Mouse (Mus musculus): ENCODE results near the gene Frat1. TPM values are rescaled to one million over a fixed set of nuclear protein-coding genes. Genes with fewer than 3 reads are reported as not detected.
"Not testable (repeated sequence)": the region's sequence is repeated elsewhere in the genome, so short reads cannot be mapped to it uniquely, and the experiment has no call there.

The Frat1 gene
- total RNA-seq, 2 experiments from 2014 or later: 17.5 to 19.1 TPM

GRCm38 (mm10) chr19:41866707-41867106 lies 36.9 kb downstream of the Frat1 start:
- DNase-seq (ENCODE audit: extremely low spot score in 1 of 2, low spot score in 2 of 2): no peak
- intact Hi-C loops (cut with DNase I): no loop called here

DNA sequence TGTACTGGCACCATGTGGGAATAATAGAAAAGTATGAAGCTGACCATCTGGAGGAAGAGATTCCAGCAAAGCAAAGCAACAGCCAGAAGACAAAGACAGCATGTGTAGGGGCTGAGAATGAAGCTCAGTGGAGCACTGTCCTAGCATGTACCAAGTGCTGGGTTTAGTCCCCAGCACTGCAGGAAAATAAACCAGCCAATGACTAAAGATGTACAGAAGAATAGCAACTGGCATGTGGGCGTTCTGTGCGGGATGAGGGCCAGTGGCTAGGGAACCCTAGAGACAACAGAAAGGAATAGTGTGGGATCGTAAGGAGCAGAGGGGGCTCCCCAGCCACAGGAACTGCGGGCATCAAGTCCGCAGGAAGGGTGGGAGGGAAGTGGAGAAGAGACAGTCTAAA lies 39.5 kb downstream of the Frat1 start:
- no peak for DNase-seq (ENCODE audit: extremely low spot score in 1 of 2, low spot score in 2 of 2)
- intact Hi-C loops (cut with DNase I): no loop called here

GRCm38 (mm10) chr19:41869946-41870345 lies 40.2 kb downstream of the Frat1 start:
- intact Hi-C loops (cut with DNase I); DNase-seq (ENCODE audit: extremely low spot score in 1 of 2, low spot score in 2 of 2): not testable (repeated sequence)

DNA sequence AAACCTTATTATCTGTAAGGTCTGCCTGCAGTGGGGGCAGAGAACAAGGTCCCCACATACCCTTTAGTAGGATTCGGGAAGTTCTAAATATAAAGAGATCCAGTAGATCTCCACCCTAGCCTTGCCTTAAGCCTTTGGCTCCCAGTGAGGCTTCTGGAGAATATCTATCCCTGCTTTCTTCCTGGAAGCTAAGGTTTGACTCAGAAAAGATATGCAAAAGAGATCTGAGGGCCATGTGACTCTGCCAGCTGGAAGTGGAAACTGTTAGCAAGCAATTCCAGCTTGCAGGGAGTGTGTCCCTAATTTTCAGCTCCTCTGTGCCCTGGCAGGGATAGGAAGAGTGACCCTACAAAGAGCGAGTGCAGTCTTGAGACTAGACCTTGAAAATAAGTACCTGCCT lies 42.5 kb downstream of the Frat1 start:
- intact Hi-C loops (cut with DNase I): no loop called here
- no peak for DNase-seq (ENCODE audit: extremely low spot score in 1 of 2, low spot score in 2 of 2)

DNA sequence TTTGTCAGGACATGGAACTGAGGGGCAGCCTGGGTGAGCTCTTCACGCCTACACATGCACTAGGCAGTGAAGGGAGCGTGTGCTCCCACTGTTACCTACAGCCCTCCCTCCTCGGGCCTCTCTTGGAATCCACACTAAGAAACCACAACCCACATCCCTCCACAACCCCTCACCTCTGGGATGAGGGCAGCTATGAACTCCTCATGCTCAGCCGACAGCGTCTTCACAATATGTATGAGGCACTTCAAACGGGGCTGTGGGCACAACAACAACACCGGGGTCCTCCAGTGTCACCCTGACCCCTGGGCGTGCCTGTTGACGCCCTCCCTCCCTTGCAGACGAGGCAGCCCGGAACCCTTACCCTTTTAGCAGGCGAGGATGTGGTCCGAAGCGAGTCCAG lies 44.6 kb downstream of the Frat1 start:
- DNase-seq (ENCODE audit: extremely low spot score in 1 of 2, low spot score in 2 of 2): no peak

GRCm38 (mm10) chr19:41881842-41882241 lies 52.1 kb downstream of the Frat1 start:
- intact Hi-C loops (cut with DNase I): no loop called here
- DNase-seq (ENCODE audit: extremely low spot score in 1 of 2, low spot score in 2 of 2): no peak

More for the DNA sequence above, 44.6 kb downstream of the Frat1 start:
- intact Hi-C loops (cut with DNase I): no loop called here

Other genes starting within 250 kb of the Frat1 start
- 10 to 100 TPM in 1 of 2 experiments, 1 to 10 TPM in 1; 9.8 to 10.8 TPM for gene Gm340, start 247.6 kb upstream of the Frat1 start, total RNA-seq (2021)
- 10 to 100 TPM; 55.1 to 57.2 TPM for gene Slit1, start 86.3 kb upstream of the Frat1 start, total RNA-seq (2021)
- gene Arhgap19, start 27.9 kb upstream of the Frat1 start, total RNA-seq (2021): 1 to 10 TPM; 3.2 to 3.6 TPM
- 10 to 100 TPM; 11.0 to 11.6 TPM for gene Frat2, start 18.2 kb downstream of the Frat1 start, total RNA-seq (2021)
- 10 to 100 TPM; 38.5 to 40.3 TPM for gene Rrp12, start 66.2 kb downstream of the Frat1 start, total RNA-seq (2021)
- gene Pgam1, start 82.0 kb downstream of the Frat1 start, total RNA-seq (2021): 100 to 1,000 TPM; 526 to 534 TPM
- gene Exosc1, start 103.5 kb downstream of the Frat1 start, total RNA-seq (2021): 10 to 100 TPM; 23.7 to 29.0 TPM
- gene Zdhhc16, start 103.5 kb downstream of the Frat1 start, total RNA-seq (2021): 10 to 100 TPM; 55.0 to 69.5 TPM
- gene Mms19, start 151.2 kb downstream of the Frat1 start, total RNA-seq (2021): 10 to 100 TPM; 30.1 to 39.8 TPM
- 10 to 100 TPM; 13.2 to 13.4 TPM for gene Ubtd1, start 151.8 kb downstream of the Frat1 start, total RNA-seq (2021)
- under 1 TPM in 1 of 2 experiments, not detected in 1; 0.32 TPM for gene Ankrd2, start 206.0 kb downstream of the Frat1 start, total RNA-seq (2021)
- 1 to 10 TPM; 7.2 to 7.4 TPM for gene Hoga1, start 215.6 kb downstream of the Frat1 start, total RNA-seq (2021)
- 1 to 10 TPM; 1.1 to 1.5 TPM for gene 4933411K16Rik, start 222.3 kb downstream of the Frat1 start, total RNA-seq (2021)